Mouse (Mus musculus) spleen, adult 2 months (tissue): Measurements from ENCODE around the gene Cxcl13.

Experiments
- CTCF ChIP-seq: fragments of 200-500 bp; IDR thresholded peaks from 2 replicates; pipeline ENCODE4 v1.5.1; 2011; ENCODE audit warnings: mild to moderate bottlenecking, inconsistent platforms; ENCODE audit not compliant: insufficient read depth, insufficient read length, insufficient replicate concordance; ENCODE audit errors: extremely low read depth
- POLR2A ChIP-seq: fragments of 200-500 bp; IDR thresholded peaks from 2 replicates; pipeline ENCODE4 v1.6.1; 2011; ENCODE audit warnings: low read depth, low read length, inconsistent platforms

- TF ChIP-seq POLR2A = no peak
- no peak for TF ChIP-seq CTCF
Observed at GRCm38 (mm10) chr5:95938044-95938625, 18.6 kb upstream of the Cxcl13 start.
